Mouse (Mus musculus) left cerebral cortex, adult 18-20 months (tissue): Measurements from ENCODE around the gene Rab5a. TPM values are rescaled to one million over a fixed set of nuclear protein-coding genes. Genes with fewer than 3 reads are reported as not detected.
A peak's percentile ranks its signal among the peaks of the same experiment; 100 is the strongest.

Experiments
- DNase-seq, 2 experiments: peaks; one replicate each; pipeline ENCODE4 v3.0.0; 2021 to 2022; ENCODE audit warnings: low spot score in 2 of 2, mixed read lengths in 1 of 2
- long read RNA-seq, 2 experiments: library from polyadenylated mRNA; stranded (forward); transcript quantifications; one replicate each; pipeline ENCODE4 v2.0.0; 2021
- total RNA-seq, 2 experiments: library from RNA; stranded (reverse); gene quantifications; 2 replicates each; pipeline ENCODE4 v1.2.3; 2021

Gene Rab5a
- total RNA-seq, result 100 to 1,000 TPM; 126 to 128 TPM
- long read RNA-seq, experiment 1, transcript Rab5a-201 (6 exons, 2,366 nt), result major isoform, 242 of 256 reads
- long read RNA-seq, experiment 1, partial matches to known transcripts, result 5 of 256 reads
- long read RNA-seq, experiment 1, other reads (novel, unspliced or antisense), result 9 of 256 reads
- long read RNA-seq, experiment 2, transcript Rab5a-201 (6 exons, 2,366 nt), result major isoform, 146 of 162 reads
- long read RNA-seq, experiment 2, partial matches to known transcripts, result 7 of 162 reads
- long read RNA-seq, experiment 2, other reads (novel, unspliced or antisense), result 9 of 162 reads

GRCm38 (mm10) chr17:53478858-53479603 lies at the start of gene Rab5a:
TSS of gene Rab5a (plus strand) at chr17:53479234.
- DNase-seq, result peak; percentile 100

- DNase-seq, result no peak
Observed at GRCm38 (mm10) chr17:53456152-53456551, 22.9 kb upstream of the Rab5a start.

GRCm38 (mm10) chr17:53456742-53457141 lies 22.3 kb upstream of the Rab5a start:
- no peak for DNase-seq

GRCm38 (mm10) chr17:53462603-53463495 lies 16.2 kb upstream of the Rab5a start, which contains the start of gene Efhb:
TSS of gene Efhb (minus strand) at chr17:53463321.
- peak; percentile 46 to 56 for DNase-seq

GRCm38 (mm10) chr17:53463496-53463840 lies 15.6 kb upstream of the Rab5a start:
- no peak for DNase-seq

- DNase-seq, result no peak
Observed at GRCm38 (mm10) chr17:53465569-53465968, 13.5 kb upstream of the Rab5a start.

GRCm38 (mm10) chr17:53468697-53469096 lies 10.3 kb upstream of the Rab5a start:
- no peak for DNase-seq

GRCm38 (mm10) chr17:53478066-53478857 lies 772 bp upstream of the Rab5a start:
- DNase-seq, result no peak

GRCm38 (mm10) chr17:53479604-53480041 lies 589 bp downstream of the Rab5a start:
- peak; percentile 48 to 58 for DNase-seq

GRCm38 (mm10) chr17:53480433-53480832 lies 1.4 kb downstream of the Rab5a start:
- DNase-seq, result no peak

GRCm38 (mm10) chr17:53488291-53489006 lies 9.4 kb downstream of the Rab5a start:
- no peak for DNase-seq

GRCm38 (mm10) chr17:53489007-53489378 lies 10.0 kb downstream of the Rab5a start:
- no peak for DNase-seq

- DNase-seq, result no peak
Observed at GRCm38 (mm10) chr17:53502966-53503365, 23.9 kb downstream of the Rab5a start.

- DNase-seq, result peak in 1 of 2 experiments; percentile 3
Observed at GRCm38 (mm10) chr17:53512311-53512951, 33.4 kb downstream of the Rab5a start.

- no peak for DNase-seq
Observed at GRCm38 (mm10) chr17:53519364-53519763, 40.3 kb downstream of the Rab5a start.

- DNase-seq, result no peak
Observed at GRCm38 (mm10) chr17:53520509-53520908, 41.5 kb downstream of the Rab5a start.

GRCm38 (mm10) chr17:53528034-53528433 lies 49.0 kb downstream of the Rab5a start:
- DNase-seq, result no peak

- no peak for DNase-seq
Observed at GRCm38 (mm10) chr17:53531160-53531559, 52.1 kb downstream of the Rab5a start.

GRCm38 (mm10) chr17:53532425-53532824 lies 53.4 kb downstream of the Rab5a start:
- no peak for DNase-seq
